Comparison of ENCODE assay signal across 8 mouse cellular contexts in genomic region chr2:103591742-103592590, GRCm38 (mm10). TPM values are rescaled to one million over a fixed set of nuclear protein-coding genes. Genes with fewer than 3 reads are reported as not detected.
A peak's percentile ranks its signal among the peaks of the same experiment; 100 is the strongest.
DNase-seq lines count a peak whose midpoint lies in the region; ATAC-seq and TF ChIP-seq lines count a peak whose summit lies in the region.

No protein-coding gene starts in this region.

- no peak for TF ChIP-seq POLR2A in lung, adult 2 months (IDR thresholded peaks at IDR 0.05; ENCODE audit: borderline replicate concordance, extremely low read depth, low read depth, low read length)

- WGBS in lung, embryonic 15.5 days = 39% methylated on average over 9 of the region's 9 CpGs
- WGBS in lung, adult 2 months = 61% methylated on average over 9 of the region's 9 CpGs
- WGBS in forebrain, embryonic 13.5 days = 55% methylated on average over 9 of the region's 9 CpGs
- 45% methylated on average over 9 of the region's 9 CpGs for WGBS in hindbrain, embryonic 14.5 days
- WGBS in lung, embryonic 16.5 days = 40% methylated on average over 9 of the region's 9 CpGs
- WGBS in stomach, embryonic 16.5 days = 53% methylated on average over 9 of the region's 9 CpGs

- H3K9ac ChIP-seq in lung, embryonic 15.5 days = no peak overlapping the region
- H3K9ac ChIP-seq in forebrain, embryonic 13.5 days = no peak overlapping the region; the same call in 1 of the 2 replicates
- H3K9ac ChIP-seq in hindbrain, embryonic 14.5 days = peak overlapping the region; percentile 1; the same call in 1 of the 2 replicates
- H3K9ac ChIP-seq in lung, embryonic 16.5 days (ENCODE audit: low read length) = no peak overlapping the region
- no peak overlapping the region for H3K9ac ChIP-seq in stomach, embryonic 16.5 days (ENCODE audit: low read length)

- H3K4me3 ChIP-seq in lung, embryonic 15.5 days = no peak overlapping the region
- H3K4me3 ChIP-seq in lung, adult 2 months (replicated peaks; ENCODE audit: extremely low read depth, low read depth, low read length) = no peak overlapping the region
- H3K4me3 ChIP-seq in forebrain, embryonic 13.5 days = no peak overlapping the region
- H3K4me3 ChIP-seq in hindbrain, embryonic 14.5 days (replicated peaks; ENCODE audit: low read length) = no peak overlapping the region
- no peak overlapping the region for H3K4me3 ChIP-seq in lung, embryonic 16.5 days (ENCODE audit: low read length)
- H3K4me3 ChIP-seq in stomach, embryonic 16.5 days (replicated peaks; ENCODE audit: low read length) = no peak overlapping the region

- no peak for DNase-seq in lung, adult 2 months
- no peak for DNase-seq in hindbrain, embryonic 14.5 days (ENCODE audit: low spot score)
- no peak for DNase-seq in spleen, postnatal 36 days (ENCODE audit: low spot score in 2 of 2)

- H3K36me3 ChIP-seq in lung, embryonic 15.5 days = no peaks in the 10 kb centered on the region
- no peaks in the 10 kb centered on the region for H3K36me3 ChIP-seq in forebrain, embryonic 13.5 days (ENCODE audit: poor library complexity, severe bottlenecking)
- no peaks in the 10 kb centered on the region for H3K36me3 ChIP-seq in hindbrain, embryonic 14.5 days (replicated peaks; ENCODE audit: control insufficient read depth, insufficient read depth)
- no peaks in the 10 kb centered on the region for H3K36me3 ChIP-seq in lung, embryonic 16.5 days (ENCODE audit: control insufficient read depth, insufficient read depth, low read length)
- H3K36me3 ChIP-seq in stomach, embryonic 16.5 days (ENCODE audit: control insufficient read depth, insufficient read depth, low read length) = no peaks in the 10 kb centered on the region

- no peaks in the 10 kb centered on the region for H3K9me3 ChIP-seq in lung, embryonic 15.5 days
- no peaks in the 10 kb centered on the region for H3K9me3 ChIP-seq in forebrain, embryonic 13.5 days (replicated peaks)
- H3K9me3 ChIP-seq in hindbrain, embryonic 14.5 days (ENCODE audit: control insufficient read depth, low read length) = no peaks in the 10 kb centered on the region
- no peaks in the 10 kb centered on the region for H3K9me3 ChIP-seq in lung, embryonic 16.5 days (ENCODE audit: control insufficient read depth, low read length)
- H3K9me3 ChIP-seq in stomach, embryonic 16.5 days (replicated peaks; ENCODE audit: control insufficient read depth, low read length) = no peaks in the 10 kb centered on the region

- no peak overlapping the region for H3K4me2 ChIP-seq in lung, embryonic 15.5 days
- H3K4me2 ChIP-seq in forebrain, embryonic 13.5 days = peak overlapping the region; percentile 7; the same call in 1 of the 2 replicates
- H3K4me2 ChIP-seq in hindbrain, embryonic 14.5 days (replicated peaks) = no peak overlapping the region
- no peak overlapping the region for H3K4me2 ChIP-seq in lung, embryonic 16.5 days (ENCODE audit: low read depth, low read length)
- no peak overlapping the region for H3K4me2 ChIP-seq in stomach, embryonic 16.5 days (ENCODE audit: low read depth, low read length)

- no peak for TF ChIP-seq CTCF in lung, adult 2 months (IDR thresholded peaks at IDR 0.05; ENCODE audit: insufficient read depth, low read length)

- H3K27me3 ChIP-seq in lung, embryonic 15.5 days = no peaks in the 10 kb centered on the region
- no peaks in the 10 kb centered on the region for H3K27me3 ChIP-seq in forebrain, embryonic 13.5 days
- no peaks in the 10 kb centered on the region for H3K27me3 ChIP-seq in hindbrain, embryonic 14.5 days (ENCODE audit: control insufficient read depth, insufficient read depth, low read length)
- H3K27me3 ChIP-seq in lung, embryonic 16.5 days (ENCODE audit: control insufficient read depth, insufficient read depth, low read depth, low read length) = no peaks in the 10 kb centered on the region
- H3K27me3 ChIP-seq in stomach, embryonic 16.5 days (ENCODE audit: control insufficient read depth, insufficient read depth, low read length) = no peaks in the 10 kb centered on the region

- peak; percentile 76; the same call in 1 of the 2 replicates for ATAC-seq in lung, embryonic 15.5 days (ENCODE audit: borderline replicate concordance, extremely low read depth, low FRiP score, low TSS enrichment)
- ATAC-seq in forebrain, embryonic 13.5 days = peak; percentile 78
- ATAC-seq in hindbrain, embryonic 14.5 days (ENCODE audit: low FRiP score) = peak; percentile 72
- peak; percentile 90 for ATAC-seq in lung, embryonic 16.5 days (ENCODE audit: low read depth)
- no peak for ATAC-seq in stomach, embryonic 16.5 days (ENCODE audit: insufficient read depth, low FRiP score)
- no peak for ATAC-seq in megakaryocyte, adult 5-6 weeks (ENCODE audit: poor library complexity, severe bottlenecking)

- H3K27ac ChIP-seq in lung, embryonic 15.5 days = 0 out of 2 replicates have a peak overlapping the region, but pooled peaks have one; percentile 20
- peak overlapping the region; percentile 81 for H3K27ac ChIP-seq in forebrain, embryonic 13.5 days
- peak overlapping the region; percentile 69 for H3K27ac ChIP-seq in hindbrain, embryonic 14.5 days
- peak overlapping the region; percentile 28; the same call in 1 of the 2 replicates for H3K27ac ChIP-seq in lung, embryonic 16.5 days (ENCODE audit: low read length)
- peak overlapping the region; percentile 26; the same call in 1 of the 2 replicates for H3K27ac ChIP-seq in stomach, embryonic 16.5 days (ENCODE audit: low read length)

- H3K4me1 ChIP-seq in lung, embryonic 15.5 days = peaks cover 34% of the 10 kb centered on the region
- no peaks in the 10 kb centered on the region for H3K4me1 ChIP-seq in lung, adult 2 months (ENCODE audit: control insufficient read depth, insufficient read depth, low read length)
- peaks cover 22% of the 10 kb centered on the region for H3K4me1 ChIP-seq in forebrain, embryonic 13.5 days
- peaks cover 9% of the 10 kb centered on the region for H3K4me1 ChIP-seq in hindbrain, embryonic 14.5 days (replicated peaks; ENCODE audit: control insufficient read depth, insufficient read depth, low read length)
- peaks cover 15% of the 10 kb centered on the region for H3K4me1 ChIP-seq in lung, embryonic 16.5 days (replicated peaks; ENCODE audit: control insufficient read depth, insufficient read depth, low read length)
- no peaks in the 10 kb centered on the region for H3K4me1 ChIP-seq in stomach, embryonic 16.5 days (ENCODE audit: control insufficient read depth, insufficient read depth, low read length)

RNA-seq across cellular contexts. Expression of gene Abtb2, which starts 25.9 kb away (rescaled TPM):
- polyA plus RNA-seq in lung, embryonic 15.5 days (2015; fragmentation: Nextera tagmentation; extraction: Ambion mirVana) = 8.3 and 8.5 TPM in 2 replicates
- polyA plus RNA-seq in lung, adult 2 months (2012; rRNA removed) = 7.9 and 10.4 TPM in 2 replicates
- polyA plus RNA-seq in forebrain, embryonic 13.5 days (2015; fragmentation: Nextera tagmentation; extraction: Ambion mirVana) = 6.9 and 8.3 TPM in 2 replicates
- 10.5 and 11.9 TPM in 2 replicates for polyA plus RNA-seq in hindbrain, embryonic 14.5 days (2014; fragmentation: Nextera tagmentation; extraction: Ambion mirVana)
- polyA plus RNA-seq in lung, embryonic 16.5 days (2015; fragmentation: Nextera tagmentation; extraction: Ambion mirVana) = 6.6 and 7.7 TPM in 2 replicates
- polyA plus RNA-seq in stomach, embryonic 16.5 days (2015; fragmentation: Nextera tagmentation; extraction: Ambion mirVana) = 4.8 and 5.3 TPM in 2 replicates
- total RNA-seq in megakaryocyte, adult 5-6 weeks (2015) = 3.8 TPM in 2 replicates
- total RNA-seq in megakaryocyte, adult 5-6 weeks (2017) = 3.1 and 3.8 TPM in 2 replicates

Comparison
In these comparisons a context has a peak if more than half of its experiments do, and no peak if none do; other contexts are left out.
1. ATAC-seq: peak in lung, embryonic 15.5 days (single experiment), forebrain, embryonic 13.5 days (single experiment), hindbrain, embryonic 14.5 days (single experiment) and lung, embryonic 16.5 days (single experiment); none in stomach, embryonic 16.5 days (single experiment) and megakaryocyte, adult 5-6 weeks (single experiment).
2. H3K27ac ChIP-seq: peak in every context shown above with its lines; median percentile 81 in forebrain, embryonic 13.5 days; 69 in hindbrain, embryonic 14.5 days; 28 in lung, embryonic 16.5 days; 26 in stomach, embryonic 16.5 days; 20 in lung, embryonic 15.5 days.